Mouse (Mus musculus): ENCODE results near the gene Gramd2.

Gramd2 gene

DNA sequence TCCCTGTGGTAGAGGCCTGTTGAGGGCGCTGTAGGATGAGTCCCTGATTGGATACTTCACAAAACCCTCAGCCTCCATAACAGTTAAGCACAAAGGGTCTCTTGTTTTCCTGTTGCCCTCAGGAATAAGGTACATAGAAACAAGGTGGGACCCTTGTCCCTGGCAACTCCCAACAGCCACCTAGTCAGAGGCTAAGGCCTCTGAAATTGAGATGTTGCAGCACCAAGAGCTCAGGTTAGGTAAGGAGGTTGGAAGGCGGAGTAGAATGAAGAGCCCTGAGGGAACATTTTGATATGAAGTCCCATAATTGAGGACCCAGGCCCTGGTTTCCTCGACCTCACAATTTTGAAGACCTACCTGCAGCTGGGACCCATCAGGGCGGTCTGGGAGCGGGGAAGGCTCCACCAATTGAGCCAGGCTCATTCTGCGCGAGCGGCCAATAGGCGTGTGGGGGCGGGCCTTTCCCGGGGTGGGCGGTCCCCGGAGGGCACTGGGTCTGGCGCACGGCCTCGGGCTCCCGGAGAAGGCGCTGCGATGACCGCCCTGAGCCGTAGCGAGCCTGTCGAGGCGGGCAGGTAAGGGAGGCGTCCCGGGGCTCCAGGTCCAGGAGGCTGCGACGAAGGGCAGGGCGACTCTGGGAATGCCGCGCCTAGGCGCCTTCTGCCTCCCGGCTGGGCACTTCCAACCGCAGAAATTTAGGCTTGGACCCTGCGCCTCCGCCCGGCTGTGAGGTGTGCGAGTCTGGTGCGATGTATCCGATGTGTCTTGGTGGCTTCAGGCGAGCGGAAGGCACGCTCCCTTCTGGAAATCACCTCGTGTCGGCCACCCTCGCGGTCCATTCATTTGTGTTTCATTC, at the start of gene Gramd2:
Gramd2 (plus strand) TSS at position 467 of the 856 bp plus-strand sequence.
- DNase-seq (ENCODE audit: low read depth, low spot score) = peak; percentile 90

DNA sequence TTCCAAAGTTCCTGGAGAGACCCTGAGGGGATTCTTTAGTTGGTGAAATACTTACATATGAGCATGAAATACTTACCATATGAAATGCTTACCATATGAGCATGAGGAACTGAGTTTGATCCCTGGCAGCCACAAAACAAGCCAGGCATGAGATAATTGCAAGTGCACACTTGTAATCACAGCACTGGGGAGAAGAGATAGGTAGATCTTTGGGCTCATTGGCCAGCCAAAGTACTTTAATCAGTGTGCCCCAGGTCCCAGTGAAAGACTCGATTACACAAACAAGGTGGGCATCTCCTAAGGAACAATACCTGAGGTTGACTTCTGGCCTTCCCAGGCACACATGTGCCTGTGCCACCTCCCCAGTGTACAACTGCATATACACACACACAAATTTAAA, 41.6 kb upstream of the Gramd2 start:
- DNase-seq (ENCODE audit: low read depth, low spot score) = no peak

DNA sequence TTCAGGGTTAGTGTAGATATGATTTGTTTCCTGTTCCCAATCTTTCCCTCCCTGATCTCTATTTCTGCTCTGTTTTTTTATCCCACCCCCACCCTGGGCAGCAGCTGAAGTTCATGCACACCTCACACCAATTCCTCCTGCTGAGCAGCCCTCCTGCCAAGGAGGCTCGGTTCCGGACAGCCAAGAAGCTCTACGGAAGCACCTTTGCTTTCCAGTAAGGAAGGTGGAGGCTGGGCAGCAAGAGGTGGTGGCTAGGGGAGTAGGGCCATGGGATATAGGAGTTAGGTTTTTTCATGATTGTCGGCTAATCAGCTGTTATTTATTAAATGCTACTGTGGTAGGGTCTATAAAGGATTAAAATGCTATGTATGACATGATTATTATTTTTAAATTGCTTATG, 40.0 kb upstream of the Gramd2 start:
- no peak for DNase-seq (ENCODE audit: low read depth, low spot score)

DNA sequence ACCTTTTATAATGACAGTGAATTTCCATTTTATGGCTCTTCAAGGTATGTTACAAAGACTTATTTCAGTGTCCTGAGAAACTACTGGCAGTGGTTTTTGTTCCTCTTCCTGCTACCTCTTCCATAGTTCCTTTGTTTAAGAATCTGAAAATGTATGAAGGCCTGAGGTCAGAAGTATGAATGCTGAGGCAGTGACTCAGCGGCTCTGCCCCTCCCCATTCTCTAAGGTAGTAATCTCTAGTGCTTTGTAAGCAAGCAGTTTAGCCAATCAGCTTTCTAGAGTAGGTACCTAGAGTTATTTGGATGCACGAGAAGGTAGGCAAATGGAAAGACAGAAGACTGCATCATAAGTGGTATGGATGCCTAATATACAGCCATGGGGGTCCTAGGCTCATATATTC, 38.6 kb upstream of the Gramd2 start:
- no peak for DNase-seq (ENCODE audit: low read depth, low spot score)

DNA sequence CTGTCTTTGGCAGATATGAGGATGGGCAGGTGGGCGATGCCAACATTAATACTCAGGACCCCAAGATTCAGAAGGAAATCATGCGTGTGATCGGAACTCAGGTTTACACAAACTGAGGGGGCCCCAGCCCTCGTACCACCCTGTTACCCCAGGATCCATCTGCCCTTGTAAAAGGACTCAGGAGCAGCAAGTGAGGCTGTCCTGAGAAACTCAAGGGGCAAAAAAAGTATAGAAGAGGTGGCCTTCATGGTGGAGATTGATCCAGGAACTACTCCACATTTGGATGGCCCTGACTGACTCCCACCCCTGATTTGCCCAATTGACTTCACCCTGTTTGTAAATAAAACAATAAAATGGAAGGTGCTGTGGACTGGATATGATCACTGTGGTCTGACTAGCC, 30.0 kb upstream of the Gramd2 start:
- no peak for DNase-seq (ENCODE audit: low read depth, low spot score)

DNA sequence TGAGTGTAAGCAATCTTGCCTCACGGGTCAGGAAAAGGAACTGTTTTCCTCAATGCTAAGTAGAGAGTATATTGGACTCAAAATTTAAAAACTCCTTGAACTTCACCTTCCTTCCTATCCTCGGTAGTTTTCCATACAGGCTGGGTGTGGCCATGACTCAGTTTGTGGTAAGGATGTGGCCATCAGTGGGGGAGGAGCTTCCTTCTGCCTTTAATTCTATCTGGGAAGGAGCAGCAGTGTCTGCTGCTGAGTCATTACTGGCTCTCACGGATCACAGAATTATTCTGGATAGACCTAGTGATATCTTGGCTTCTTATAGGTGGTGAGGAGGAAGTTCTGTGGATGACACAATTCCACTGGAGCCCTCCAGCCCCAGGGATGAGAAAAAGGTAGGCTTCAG, 26.6 kb upstream of the Gramd2 start:
- peak; percentile 87 for DNase-seq (ENCODE audit: low read depth, low spot score)

DNA sequence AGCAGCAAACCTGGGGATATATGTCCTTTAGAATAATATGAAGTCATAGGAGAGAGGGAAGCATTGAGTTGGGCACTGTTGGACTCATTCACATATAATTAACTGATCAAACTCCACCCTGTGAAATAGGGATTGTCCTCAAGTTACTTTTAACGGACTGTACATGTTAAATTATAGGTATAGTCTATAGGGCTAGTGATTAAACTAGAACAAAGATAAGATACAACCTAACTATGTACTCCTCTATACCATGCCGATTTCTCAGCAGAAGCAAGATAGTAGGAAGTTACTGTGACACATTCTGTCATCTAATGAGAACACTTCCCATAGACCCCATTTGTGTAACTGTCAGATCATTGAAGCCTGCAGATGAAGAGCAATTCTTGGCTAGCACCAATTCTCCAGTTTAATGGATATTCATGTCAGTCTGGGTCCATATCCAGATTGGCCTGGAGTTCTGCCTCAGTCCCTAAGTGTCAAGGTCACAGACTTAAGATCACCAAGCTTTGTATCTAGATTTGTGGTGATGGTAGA, 25.4 kb upstream of the Gramd2 start:
- no peak for DNase-seq (ENCODE audit: low read depth, low spot score)

DNA sequence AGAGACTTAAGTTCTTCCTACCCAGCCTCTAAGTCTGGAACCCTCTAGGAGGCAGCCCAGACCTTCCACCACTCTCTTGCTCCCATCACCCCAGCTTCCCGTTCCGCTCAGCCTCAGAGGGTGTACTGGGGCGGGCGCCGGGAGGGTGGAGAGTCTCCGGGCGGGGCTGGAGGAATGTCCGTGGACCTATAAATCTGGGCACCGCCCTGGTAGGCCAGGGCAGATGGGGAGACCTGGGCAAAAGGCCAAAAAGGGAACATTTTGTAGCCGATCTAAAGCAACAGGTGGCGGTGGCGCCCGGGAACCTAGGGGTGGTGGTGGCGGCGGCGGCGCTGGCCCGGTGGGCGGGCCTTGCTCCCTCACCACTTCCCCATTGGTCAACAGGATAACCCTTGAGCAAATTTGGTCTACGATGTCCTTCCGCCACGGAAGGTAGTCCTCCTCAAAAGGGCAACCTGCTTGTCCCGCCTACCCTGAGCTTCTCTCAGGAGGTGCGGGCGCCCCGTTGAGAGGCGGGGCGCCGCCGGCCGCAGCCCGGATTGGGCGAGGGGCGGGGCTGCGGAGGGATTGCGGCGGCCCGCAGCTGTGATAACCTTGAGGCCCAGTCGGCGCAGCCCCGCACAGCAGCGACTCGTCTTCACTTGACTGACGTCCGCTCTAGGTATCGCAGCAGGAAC, 23.8 kb upstream of the Gramd2 start, which contains the start of gene Pkm:
Pkm (plus strand) TSS at position 411 of the 677 bp plus-strand sequence.
- DNase-seq (ENCODE audit: low read depth, low spot score) = peak; percentile 100

DNA sequence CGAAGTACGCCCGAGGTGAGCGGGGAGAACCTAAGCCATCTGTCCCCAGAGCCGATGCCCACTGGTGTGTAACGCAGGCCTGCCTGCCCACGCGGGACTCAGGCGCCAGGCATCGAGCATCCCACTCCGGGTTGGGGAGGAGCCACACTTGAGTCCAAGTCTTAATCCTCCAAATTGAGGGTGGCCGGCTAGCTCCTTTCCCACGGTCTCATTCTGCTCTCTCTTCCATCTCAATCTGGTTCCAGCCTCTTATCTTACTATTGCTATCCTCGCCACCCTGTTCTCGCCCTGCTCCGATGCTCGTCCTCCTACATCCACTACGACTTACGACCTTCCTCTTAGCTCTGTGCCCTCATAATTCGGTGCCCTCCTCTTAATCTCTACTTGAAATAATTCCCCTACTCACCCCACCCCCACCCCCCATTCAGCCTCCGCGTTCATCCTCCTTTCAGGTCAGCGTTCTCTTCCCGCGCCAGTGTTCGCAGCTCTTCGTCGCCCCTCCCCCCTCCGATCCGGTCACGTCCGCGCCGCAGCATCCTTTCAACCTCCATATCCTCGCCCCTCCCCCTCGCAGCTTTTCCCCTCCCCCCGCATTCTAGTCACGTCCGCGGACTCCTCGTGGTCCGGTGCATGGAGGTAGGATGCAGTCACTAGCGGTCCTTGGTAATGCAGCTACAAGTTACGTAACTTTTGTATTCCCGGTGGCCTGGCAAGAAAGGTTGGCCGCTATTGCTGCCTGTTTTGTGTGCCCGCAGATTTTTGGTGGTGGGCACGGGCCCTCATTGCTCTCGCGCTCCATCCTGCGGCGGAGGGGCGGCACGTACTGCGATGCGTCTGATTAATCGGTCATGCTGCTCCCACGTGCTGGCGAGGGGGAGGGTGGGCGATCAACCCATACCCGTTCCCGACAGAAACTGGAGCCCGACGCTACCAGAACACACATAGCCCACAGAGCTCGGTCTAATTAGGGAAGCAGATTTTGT, 23.0 kb upstream of the Gramd2 start:
- peak; percentile 91 for DNase-seq (ENCODE audit: low read depth, low spot score)

DNA sequence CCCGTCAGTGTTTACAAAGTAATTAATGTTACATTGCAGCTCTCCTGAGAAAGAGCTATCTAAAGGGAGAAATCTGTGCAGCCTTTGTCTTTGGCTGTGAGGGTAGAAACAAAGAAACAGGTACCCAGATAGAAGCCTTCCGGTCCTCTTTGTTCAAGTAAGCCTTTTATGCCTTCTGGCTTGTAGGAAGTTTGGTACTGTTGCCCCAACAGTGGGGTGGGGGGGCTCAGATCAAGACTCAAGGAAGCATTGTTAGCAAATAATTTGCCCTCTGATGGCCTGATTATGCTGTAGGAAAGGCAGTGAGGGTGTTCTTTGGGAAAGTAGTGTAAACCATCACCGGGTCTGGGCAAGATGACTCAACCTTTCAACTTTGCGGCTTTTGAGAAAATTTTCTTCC, 21.8 kb upstream of the Gramd2 start:
- no peak for DNase-seq (ENCODE audit: low read depth, low spot score)

DNA sequence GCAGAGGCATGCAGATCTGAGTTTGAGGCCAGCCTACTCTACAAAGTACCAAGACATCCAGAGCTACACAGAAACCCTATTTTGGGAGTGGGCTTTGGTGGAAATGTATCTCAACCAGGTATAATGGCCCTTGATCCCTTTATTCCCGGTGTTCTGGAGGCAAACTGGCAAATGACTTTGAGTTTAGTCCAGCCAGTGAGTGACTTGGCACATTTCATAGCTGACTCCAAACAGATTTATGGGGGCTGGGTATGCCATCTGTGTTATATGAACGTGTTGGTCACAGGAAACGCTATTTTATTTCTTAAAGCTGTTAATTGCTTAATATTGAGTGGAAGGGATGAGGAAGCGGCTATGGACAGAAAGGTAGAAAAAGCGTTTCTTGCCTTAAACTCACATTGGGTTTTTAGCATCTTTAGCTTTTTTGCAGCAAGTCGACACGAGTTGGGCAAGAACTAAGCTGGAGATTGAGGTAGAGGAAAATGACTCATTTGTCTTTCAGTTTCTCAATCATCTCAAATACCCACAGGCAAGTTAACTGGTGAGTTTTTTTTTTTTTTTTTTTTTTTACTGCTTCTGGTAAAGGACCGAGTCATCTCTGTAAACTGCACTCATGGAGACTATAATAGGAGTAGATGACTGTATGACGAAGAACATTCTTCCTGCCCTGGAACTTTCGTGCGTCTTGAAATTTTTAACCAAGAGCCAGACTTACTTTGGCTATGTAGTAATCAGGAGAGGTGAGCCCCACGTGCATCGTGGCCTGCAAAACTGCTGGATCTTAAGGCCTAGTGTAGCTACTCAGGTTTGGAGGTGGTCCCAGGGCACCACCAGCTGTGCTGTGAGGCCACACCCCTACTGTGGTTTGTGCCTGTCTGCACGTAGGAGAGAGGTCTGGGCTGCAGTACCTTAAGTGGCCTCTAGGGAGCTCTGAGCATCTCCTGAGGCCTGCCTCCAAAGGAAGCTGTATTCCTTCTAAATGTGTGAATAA, 20.6 kb upstream of the Gramd2 start:
- peak; percentile 94 for DNase-seq (ENCODE audit: low read depth, low spot score)

DNA sequence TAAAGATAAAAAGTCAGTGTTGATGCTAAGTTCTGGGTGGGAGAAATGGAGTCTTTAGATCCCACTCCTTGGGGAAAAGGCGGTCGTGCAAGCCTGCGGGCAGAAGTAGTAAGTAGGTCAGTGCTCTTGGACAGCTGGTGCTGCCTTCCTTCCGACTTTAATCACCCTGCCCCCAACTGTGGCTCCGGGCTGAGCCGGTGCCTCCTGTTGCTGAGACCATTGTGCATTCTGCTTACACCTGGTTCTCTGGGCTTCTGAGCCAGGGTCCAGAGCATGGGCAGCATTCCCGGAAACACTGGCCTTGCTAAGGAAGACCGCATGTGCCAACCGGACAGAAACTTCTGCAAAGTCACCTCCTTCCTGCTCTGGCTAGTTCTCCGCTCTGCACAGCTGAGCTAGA, 19.5 kb upstream of the Gramd2 start:
- DNase-seq (ENCODE audit: low read depth, low spot score) = peak; percentile 82

DNA sequence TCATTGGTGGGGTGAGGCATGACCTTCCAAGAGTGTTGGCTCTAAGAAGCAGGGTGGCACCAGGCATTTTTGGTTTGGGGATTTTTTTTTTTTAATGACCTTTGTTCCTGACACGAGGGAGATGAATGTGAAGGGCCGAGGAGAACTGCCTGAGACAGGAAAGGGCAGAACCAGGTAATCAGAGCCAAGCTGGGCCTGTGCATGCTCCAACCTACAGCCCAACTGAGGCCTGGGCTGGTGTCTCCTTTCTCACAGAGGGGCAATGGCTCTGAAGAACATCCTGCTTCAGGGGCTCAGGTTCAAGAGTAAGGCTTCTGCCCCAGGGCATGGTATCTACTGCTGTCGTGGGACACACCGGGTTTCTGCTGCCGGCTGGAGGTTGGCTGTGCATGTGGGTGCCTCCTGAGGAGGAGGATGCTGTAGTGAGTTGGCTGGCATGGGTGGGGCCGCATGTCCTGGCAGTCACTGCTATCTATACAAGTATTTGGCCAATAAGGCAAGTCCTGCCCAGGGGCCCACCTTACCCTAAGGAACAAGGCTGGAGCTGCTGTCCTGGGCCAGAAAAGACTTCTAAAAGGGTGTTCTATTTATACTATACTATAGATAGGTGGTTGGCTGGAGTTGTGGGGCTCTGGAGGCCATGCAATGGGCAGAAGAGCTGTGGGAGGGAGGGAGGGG, 18.5 kb upstream of the Gramd2 start:
- no peak for DNase-seq (ENCODE audit: low read depth, low spot score)

DNA sequence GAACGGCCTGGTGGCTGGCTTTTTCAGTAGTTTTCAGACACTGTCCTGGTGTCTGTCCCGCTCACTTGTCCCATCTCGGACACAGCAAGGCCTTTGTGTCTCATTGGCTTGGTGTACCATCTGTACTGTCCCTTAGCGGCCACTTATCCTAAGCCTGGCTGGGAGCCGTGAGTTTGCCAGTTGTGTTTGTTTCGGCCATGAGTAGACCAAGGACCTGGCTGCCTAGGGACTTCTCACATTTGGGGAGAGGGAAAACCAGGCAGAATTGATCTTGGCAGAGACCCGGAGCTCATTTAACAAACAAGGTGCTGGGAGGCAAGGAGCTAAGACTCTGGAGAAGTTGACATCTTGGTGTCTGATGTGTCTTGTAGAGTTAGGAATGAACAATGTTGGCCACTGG, 16.7 kb upstream of the Gramd2 start:
- no peak for DNase-seq (ENCODE audit: low read depth, low spot score)

DNA sequence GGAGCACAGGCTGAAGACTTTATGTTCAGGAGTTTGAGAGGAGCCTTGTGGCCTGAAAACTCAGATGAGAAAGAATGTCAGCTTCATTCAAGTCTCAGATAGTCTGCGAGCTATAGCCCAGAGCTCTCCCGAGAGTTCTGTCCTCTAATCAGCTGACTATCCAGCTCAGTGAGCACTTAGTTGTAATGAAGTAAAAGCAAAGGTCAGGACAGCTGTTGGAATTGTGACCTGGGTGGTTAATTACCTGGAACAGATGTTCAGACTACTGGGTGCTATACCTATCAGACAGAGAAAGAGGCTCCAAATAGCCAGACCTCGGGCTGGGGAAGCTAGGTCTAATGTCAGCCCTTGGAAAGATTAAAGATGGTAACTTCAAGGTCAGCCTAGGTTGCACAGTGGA, 16.0 kb upstream of the Gramd2 start:
- DNase-seq (ENCODE audit: low read depth, low spot score) = no peak

DNA sequence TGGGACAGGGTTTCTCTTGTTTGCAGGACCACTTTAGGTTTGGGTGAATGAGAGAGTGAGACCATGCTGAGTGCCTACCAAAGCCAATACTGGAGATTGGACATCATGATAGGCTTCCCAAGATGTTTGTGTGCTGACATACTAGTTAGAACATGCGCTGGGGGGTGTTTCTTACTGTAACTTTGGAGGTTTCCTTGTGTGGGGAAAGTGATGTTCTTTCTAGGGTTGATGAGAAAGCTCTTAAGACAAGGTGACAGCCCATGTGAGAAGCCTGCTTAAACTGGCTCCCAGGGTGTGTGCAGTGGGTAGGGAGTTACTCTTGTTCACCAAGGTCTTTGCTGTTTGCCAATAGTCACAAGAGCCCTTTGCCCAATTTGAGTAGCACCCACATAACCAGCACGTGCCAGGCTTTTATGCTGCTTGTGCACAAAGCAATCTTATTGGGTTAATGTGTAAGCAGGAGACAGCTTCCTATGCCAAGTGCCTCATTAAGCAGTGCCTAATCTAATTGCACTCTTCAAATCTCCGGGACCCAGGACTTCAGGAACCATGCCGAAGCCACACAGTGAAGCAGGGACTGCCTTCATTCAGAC, 15.2 kb upstream of the Gramd2 start:
- DNase-seq (ENCODE audit: low read depth, low spot score) = no peak

DNA sequence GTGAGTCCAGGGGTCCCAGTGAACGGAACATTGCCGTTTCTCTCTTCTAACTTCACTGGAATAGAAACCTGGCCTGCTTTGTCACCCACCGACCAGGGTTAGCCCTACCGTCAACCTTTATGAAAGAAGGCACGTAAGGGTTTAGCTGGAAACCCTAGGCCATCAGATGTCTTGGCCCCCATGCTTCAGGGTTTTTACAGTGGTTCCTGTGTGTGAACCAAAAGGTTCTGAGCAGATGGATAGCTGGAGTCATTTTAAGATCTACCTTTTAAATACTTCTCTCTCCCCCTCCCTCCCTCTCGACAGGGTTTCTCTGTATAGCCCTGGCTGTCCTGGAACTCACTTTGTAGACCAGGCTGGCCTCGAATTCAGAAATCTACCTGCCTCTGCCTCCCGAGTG, 13.9 kb upstream of the Gramd2 start:
- no peak for DNase-seq (ENCODE audit: low read depth, low spot score)

DNA sequence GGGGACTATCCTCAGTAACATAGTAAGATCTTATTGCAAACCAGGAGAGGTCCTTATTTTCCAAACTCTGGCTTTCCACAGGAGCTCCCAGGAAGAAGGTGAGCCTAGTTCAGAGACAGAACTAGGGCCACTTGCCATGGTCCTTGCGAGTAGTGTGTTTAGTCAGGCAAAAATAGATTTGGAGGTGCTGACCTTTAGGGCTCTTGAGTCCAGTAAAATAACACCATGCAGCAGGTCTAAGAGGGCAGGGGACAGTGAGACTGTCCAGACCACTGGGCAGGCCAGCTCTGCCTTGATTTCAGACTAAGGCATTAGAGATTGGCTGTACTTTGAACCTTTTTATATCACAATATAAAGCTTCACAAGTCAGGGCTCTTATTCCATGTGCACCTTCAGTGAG, 13.1 kb upstream of the Gramd2 start:
- DNase-seq (ENCODE audit: low read depth, low spot score) = no peak

DNA sequence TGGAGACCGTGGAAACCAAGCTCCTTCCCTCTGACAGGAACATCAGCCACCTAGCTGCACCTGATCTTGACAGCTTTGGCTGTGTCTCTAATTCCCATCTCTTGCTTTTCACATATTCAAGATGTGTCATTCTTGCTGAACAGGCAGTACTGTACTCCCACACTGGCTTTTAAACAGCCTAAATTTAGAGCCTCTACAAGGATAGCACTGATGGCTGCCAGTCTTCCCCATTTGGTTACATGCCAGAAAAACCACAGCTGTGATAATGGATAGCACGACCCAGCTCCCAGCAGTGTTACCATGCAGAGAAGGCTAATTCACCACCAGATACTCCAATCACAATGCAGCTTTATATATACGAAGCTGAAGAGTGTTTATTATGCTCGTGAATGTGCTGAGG, 12.7 kb upstream of the Gramd2 start:
- DNase-seq (ENCODE audit: low read depth, low spot score) = peak; percentile 86

Measured in brain, adult 2 months (tissue).